Mouse (Mus musculus): Measurements from ENCODE around the gene Fam129b.

DNA sequence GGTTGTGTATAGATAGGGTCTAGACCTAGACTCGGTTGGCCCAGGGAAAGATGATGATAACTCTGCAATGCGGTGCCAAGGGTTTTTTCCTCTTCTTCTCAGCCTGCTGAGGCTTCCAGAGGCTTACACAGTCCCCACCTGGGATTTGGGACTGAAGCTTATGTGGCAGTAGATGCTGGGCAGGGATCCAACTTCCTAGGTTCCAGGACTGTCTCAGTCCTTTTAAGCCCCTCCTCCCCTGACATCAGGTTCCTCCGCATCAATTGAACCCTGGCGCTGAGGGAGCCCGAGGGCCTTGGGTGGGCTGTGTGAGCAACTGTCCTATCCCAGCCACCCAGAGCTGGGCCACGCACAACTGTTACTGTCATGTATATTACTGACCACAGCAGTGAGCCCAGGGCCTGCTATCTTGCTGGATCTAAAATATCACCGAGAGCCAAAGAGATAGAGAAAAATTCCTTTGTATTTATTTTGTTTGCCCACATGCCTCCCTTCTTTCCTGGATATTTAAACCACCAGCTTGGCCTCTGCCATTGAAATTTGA is 35.8 kb downstream of the Fam129b start:
- TF ChIP-seq CTCF (IDR thresholded peaks at IDR 0.05; ENCODE audit: low read depth) (no peak), EP300 (IDR thresholded peaks at IDR 0.05; ENCODE audit: low read depth) (no peak)

All from liver, postnatal 0 days (tissue).